Mouse (Mus musculus): ENCODE results near the gene Spc25. TPM values are rescaled to one million over a fixed set of nuclear protein-coding genes. Genes with fewer than 3 reads are reported as not detected.

Gene Spc25
- 36.4 and 52.1 TPM in 2 replicates for polyA plus RNA-seq (2012; rRNA removed)

DNA sequence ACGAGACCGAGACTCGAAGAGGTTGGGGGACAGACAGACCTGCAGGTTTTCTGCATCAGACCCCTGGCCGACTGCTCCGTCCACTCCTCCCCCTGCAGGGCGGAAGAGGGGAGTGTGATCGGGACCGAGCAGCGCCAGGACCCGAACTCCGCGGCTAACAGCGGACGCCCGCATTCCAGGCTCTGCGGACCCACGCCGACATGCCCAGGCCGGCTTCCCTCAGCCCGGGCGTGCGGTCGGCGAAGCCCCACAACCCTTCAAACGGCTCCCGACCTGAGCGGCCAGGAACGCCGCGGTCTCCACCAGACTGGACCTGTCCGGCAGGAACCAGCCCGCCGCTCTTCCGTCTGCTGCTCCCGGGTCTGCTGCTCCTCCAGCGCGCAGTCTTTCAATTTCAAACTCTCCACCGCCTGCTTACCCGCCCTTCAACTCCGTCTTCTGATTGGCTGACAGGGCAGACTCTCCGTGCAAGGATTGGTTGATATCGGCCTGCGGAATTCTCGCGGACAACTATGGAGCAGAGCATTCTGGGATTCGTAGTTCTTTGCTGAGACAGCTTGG, at the start of gene Spc25:
Gene Spc25, minus strand, starts transcription at position 404 of the 561 bp plus-strand sequence.

DNA sequence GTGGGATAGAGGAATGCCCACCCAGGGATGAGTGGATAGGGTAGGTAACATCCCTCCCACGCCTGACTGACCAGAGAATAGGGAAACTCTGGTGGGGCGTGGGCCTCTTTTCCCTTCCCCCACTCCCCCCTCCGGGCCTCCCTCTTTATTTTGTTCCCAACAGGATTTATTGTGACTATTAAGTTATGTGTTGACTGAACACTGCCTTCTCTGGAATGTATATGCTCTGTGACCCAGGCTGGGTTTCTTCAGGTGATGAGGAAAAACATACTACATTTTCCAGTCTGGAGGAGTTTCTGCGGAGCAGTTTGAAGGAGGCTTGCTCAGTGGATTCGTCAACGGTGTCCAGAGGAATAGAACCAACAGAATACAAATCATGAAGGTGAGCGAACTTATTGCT, 4.8 kb upstream of the Spc25 start, which contains the start of gene G6pc2:
Gene G6pc2, plus strand, starts transcription at position 301 of the 400 bp plus-strand sequence.

Other genes with a start within 250 kb of the Spc25 start
- gene Nostrin, start 70.4 kb downstream of the Spc25 start, polyA plus RNA-seq (2012; rRNA removed): 0.69 and 0.86 TPM in 2 replicates
- gene G6pc2, start 4.9 kb upstream of the Spc25 start, polyA plus RNA-seq (2012; rRNA removed): 0.10 and 0.12 TPM in 2 replicates
- 0.03 and 0.07 TPM in 2 replicates for gene Abcb11, start 136.4 kb upstream of the Spc25 start, polyA plus RNA-seq (2012; rRNA removed)
- gene Dhrs9, start 174.3 kb upstream of the Spc25 start, polyA plus RNA-seq (2012; rRNA removed): 0.01 and 0.04 TPM in 2 replicates